Mouse (Mus musculus) MEL (cell line): ENCODE measurements at regions not wholly inside any gene's neighbourhood (a gene's known extent, or its start where the extent isn't known, plus 50 kb on each side); places are given as distances from the start of the nearest gene placed in this dataset.

Source experiments
- DNase-seq: peaks from one replicate; pipeline ENCODE4 v3.0.0; 2011; ENCODE audit warnings: low read depth, low spot score
- H3K27ac ChIP-seq: 2 replicates; pipeline ENCODE4 v1.5.1; 2012; ENCODE audit warnings: low read depth, mild to moderate bottlenecking, control low read depth, low read length, moderate library complexity; ENCODE audit not compliant: control insufficient read depth
- H3K27me3 ChIP-seq, 2 experiments: fragments of 150-350 bp in 1 of 2; sonication (generic) in 1 of 2; 2 replicates each; pipeline ENCODE4 v1.6.1; 2012; ENCODE audit warnings: low read length in 2 of 2, mild to moderate bottlenecking in 2 of 2, improper control_type of control experiment in 1 of 2, moderate library complexity in 1 of 2; ENCODE audit not compliant: insufficient read depth in 2 of 2, control insufficient read depth in 1 of 2
- H3K36me3 ChIP-seq, 2 experiments: 2 replicates each; pipeline ENCODE4 v1.6.1; 2012 to 2014; ENCODE audit warnings: low read length in 2 of 2, improper control_type of control experiment in 1 of 2, inconsistent platforms in 1 of 2, mild to moderate bottlenecking in 1 of 2; ENCODE audit not compliant: insufficient read depth in 2 of 2, control insufficient read depth in 1 of 2
- H3K4me1 ChIP-seq, 2 experiments: fragments of 150-350 bp in 1 of 2; sonication (generic) in 1 of 2; 2 replicates each; pipeline ENCODE4 v1.6.1; 2012; ENCODE audit warnings: low read length in 2 of 2, improper control_type of control experiment in 1 of 2, mild to moderate bottlenecking in 1 of 2; ENCODE audit not compliant: insufficient read depth in 2 of 2, control insufficient read depth in 1 of 2
- H3K4me3 ChIP-seq, 2 experiments: fragments of 150-350 bp in 1 of 2; sonication (generic) in 1 of 2; 2 replicates each; pipeline ENCODE4 v1.5.1; 2012; ENCODE audit warnings: low read depth in 2 of 2, low read length in 2 of 2, mild to moderate bottlenecking in 2 of 2, moderate library complexity in 2 of 2, control low read depth in 1 of 2, improper control_type of control experiment in 1 of 2; ENCODE audit not compliant: control insufficient read depth in 1 of 2, insufficient read depth in 1 of 2
- H3K79me2 ChIP-seq: 2 replicates; pipeline ENCODE4 v1.6.1; 2012; ENCODE audit warnings: mild to moderate bottlenecking, low read length, moderate library complexity; ENCODE audit not compliant: control insufficient read depth, poor library complexity, insufficient read depth
- H3K9ac ChIP-seq: 2 replicates; pipeline ENCODE4 v1.6.1; 2012; ENCODE audit warnings: low read depth, mild to moderate bottlenecking, control low read depth, low read length, moderate library complexity; ENCODE audit not compliant: control insufficient read depth, poor library complexity, severe bottlenecking
- H3K9me3 ChIP-seq: fragments of 150-350 bp; sonication (generic); replicated peaks from 2 replicates; pipeline ENCODE4 v1.6.1; 2012; ENCODE audit warnings: mild to moderate bottlenecking, low read length, improper control_type of control experiment, moderate library complexity; ENCODE audit not compliant: insufficient read depth
- CHD2 ChIP-seq: IDR thresholded peaks from 2 replicates; pipeline ENCODE4 v1.6.1; 2011; ENCODE audit warnings: low read length, improper control_type of control experiment
- CTCF ChIP-seq, 3 experiments: IDR thresholded peaks in 2 of 3; conservative IDR thresholded peaks in 1 of 3; 2 replicates each; pipeline ENCODE4 v1.5.1; 2011 to 2012; ENCODE audit warnings: low read length in 3 of 3, low read depth in 2 of 3, mild to moderate bottlenecking in 2 of 3, improper control_type of control experiment in 1 of 3, inconsistent platforms in 1 of 3, mixed read lengths in 1 of 3, moderate library complexity in 1 of 3; ENCODE audit not compliant: control insufficient read depth in 1 of 3, insufficient read depth in 1 of 3, poor library complexity in 1 of 3, severe bottlenecking in 1 of 3
- EP300 ChIP-seq, 2 experiments: IDR thresholded peaks; 2 replicates each; pipeline ENCODE4 v1.6.1; 2011; ENCODE audit warnings: improper control_type of control experiment in 2 of 2, low read length in 2 of 2, low read depth in 1 of 2, mild to moderate bottlenecking in 1 of 2
- GATA1 ChIP-seq: IDR thresholded peaks from 2 replicates; pipeline ENCODE4 v1.6.1; 2011; ENCODE audit warnings: low read depth, low read length, improper control_type of control experiment
- KAT2A ChIP-seq: conservative IDR thresholded peaks from 2 replicates; pipeline ENCODE4 v1.6.1; 2012; ENCODE audit warnings: low read depth, low read length, improper control_type of control experiment, inconsistent platforms
- MAFK ChIP-seq: IDR thresholded peaks from 2 replicates; pipeline ENCODE4 v1.6.1; 2011; ENCODE audit warnings: low read depth, mild to moderate bottlenecking, low read length, improper control_type of control experiment, borderline replicate concordance
- MAX ChIP-seq: IDR thresholded peaks from 2 replicates; pipeline ENCODE4 v1.6.1; 2011; ENCODE audit warnings: low read length, improper control_type of control experiment
- MAZ ChIP-seq: IDR thresholded peaks from 2 replicates; pipeline ENCODE4 v1.6.1; 2012; ENCODE audit warnings: low read depth, mild to moderate bottlenecking, inconsistent platforms, low read length, improper control_type of control experiment
- MEF2A ChIP-seq: IDR thresholded peaks from 2 replicates; pipeline ENCODE4 v1.6.1; 2014; ENCODE audit warnings: low read depth, mild to moderate bottlenecking, inconsistent platforms, low read length, improper control_type of control experiment; ENCODE audit not compliant: poor library complexity, insufficient replicate concordance, severe bottlenecking; ENCODE audit errors: extremely low read depth
- MXI1 ChIP-seq: IDR thresholded peaks from 2 replicates; pipeline ENCODE4 v1.6.1; 2011; ENCODE audit warnings: mild to moderate bottlenecking, low read depth, low read length, improper control_type of control experiment
- POLR2A ChIP-seq, 2 experiments: IDR thresholded peaks; 2 replicates each; pipeline ENCODE4 v1.6.1; 2011 to 2012; ENCODE audit warnings: low read length in 2 of 2, mild to moderate bottlenecking in 2 of 2, control low read depth in 1 of 2, improper control_type of control experiment in 1 of 2, low read depth in 1 of 2, moderate library complexity in 1 of 2; ENCODE audit not compliant: control insufficient read depth in 1 of 2, insufficient read depth in 1 of 2, poor library complexity in 1 of 2
- RCOR1 ChIP-seq: IDR thresholded peaks from 2 replicates; pipeline ENCODE4 v1.6.1; 2012; ENCODE audit warnings: low read depth, mild to moderate bottlenecking, inconsistent platforms, low read length, improper control_type of control experiment
- TAL1 ChIP-seq: IDR thresholded peaks from 2 replicates; pipeline ENCODE4 v1.6.1; 2012; ENCODE audit warnings: mild to moderate bottlenecking, inconsistent platforms, low read length, moderate library complexity, mixed read lengths
- TCF12 ChIP-seq: IDR thresholded peaks from 2 replicates; pipeline ENCODE4 v1.6.1; 2014; ENCODE audit warnings: low read depth, mild to moderate bottlenecking, inconsistent platforms, low read length, improper control_type of control experiment, moderate library complexity
- USF1 ChIP-seq: IDR thresholded peaks from 2 replicates; pipeline ENCODE4 v1.6.1; 2014; ENCODE audit warnings: low read depth, mild to moderate bottlenecking, inconsistent platforms, low read length, improper control_type of control experiment, moderate library complexity
- ZC3H11A ChIP-seq: IDR thresholded peaks from 2 replicates; pipeline ENCODE4 v1.6.1; 2012; ENCODE audit warnings: low read depth, mild to moderate bottlenecking, inconsistent platforms, low read length, improper control_type of control experiment
- ZMIZ1 ChIP-seq: IDR thresholded peaks from 2 replicates; pipeline ENCODE4 v1.6.1; 2012; ENCODE audit warnings: low read depth, mild to moderate bottlenecking, inconsistent platforms, low read length, improper control_type of control experiment, moderate library complexity

DNA sequence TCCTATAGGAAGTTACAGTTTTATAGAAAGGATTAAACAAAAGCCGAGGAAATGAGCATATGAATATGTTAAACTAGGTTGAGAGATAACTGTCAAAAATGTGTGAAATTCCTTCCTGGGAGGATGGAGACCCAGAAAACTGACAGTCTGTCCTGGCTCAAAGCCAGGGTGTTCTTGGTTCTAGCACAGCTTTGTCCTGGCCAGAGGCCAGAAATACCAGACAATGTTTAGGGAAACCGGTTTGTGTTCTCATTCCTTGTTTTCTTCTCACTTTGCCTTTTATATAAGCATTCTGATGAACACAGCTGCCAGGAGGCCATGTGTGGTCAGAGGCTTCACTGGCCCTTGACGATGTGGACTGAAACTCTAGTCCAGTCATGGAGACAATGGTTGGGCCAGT, 130.7 kb upstream of the Max start:
- H3K9ac ChIP-seq: peak overlapping the region; percentile 55
- H3K27me3 ChIP-seq: no peaks in the 10 kb centered on the region
- H3K79me2 ChIP-seq: no peaks in the 10 kb centered on the region
- H3K4me3 ChIP-seq: peak overlapping the region; percentile 13 to 18
- peak; percentile 73 for DNase-seq
- H3K4me1 ChIP-seq: peaks cover 56 to 79% of the 10 kb centered on the region in 2 experiments
- H3K27ac ChIP-seq: peak overlapping the region; percentile 91
- H3K9me3 ChIP-seq: no peaks in the 10 kb centered on the region
- TF ChIP-seq RCOR1 (no peak), USF1 (no peak), GATA1 (0 out of 2 replicates have a peak, but pooled peaks have one; percentile 5), ZMIZ1 (no peak)
- H3K36me3 ChIP-seq: peaks cover 0 to 96% of the 10 kb centered on the region in 2 experiments; a peak in 2 of 4 replicates

- no peaks in the 10 kb centered on the region for H3K27me3 ChIP-seq
- H3K9me3 ChIP-seq: no peaks in the 10 kb centered on the region
- peak overlapping the region; percentile 55 for H3K9ac ChIP-seq
- TF ChIP-seq MAX (no peak), KAT2A (no peak), ZC3H11A (no peak), EP300 (IDR thresholded peaks at IDR 0.05; ENCODE audit: low read depth in 1 of 2, low read length in 2 of 2) (no peak), GATA1 (peak; percentile 99), TAL1 (peak; percentile 83), TCF12 (no peak), MXI1 (no peak), MAFK (no peak), CHD2 (no peak), POLR2A (IDR thresholded peaks at IDR 0.05; ENCODE audit: control insufficient read depth in 1 of 2, insufficient read depth in 1 of 2, low read depth in 1 of 2, low read length in 2 of 2, poor library complexity in 1 of 2) (no peak), MEF2A (no peak), MAZ (no peak), CTCF (IDR thresholded peaks at IDR 0.05 in 2 of 3, conservative IDR thresholded peaks at IDR 0.05 in 1 of 3; ENCODE audit: control insufficient read depth in 1 of 3, insufficient read depth in 1 of 3, low read depth in 2 of 3, low read length in 3 of 3, poor library complexity in 1 of 3, severe bottlenecking in 1 of 3) (no peak)
- TF ChIP-seq, all 39 proteins: peak for 2
- no peaks in the 10 kb centered on the region for H3K79me2 ChIP-seq
- peak overlapping the region; percentile 91 for H3K27ac ChIP-seq
- H3K36me3 ChIP-seq: peaks cover 0 to 96% of the 10 kb centered on the region in 2 experiments; a peak in 2 of 4 replicates
- no peak overlapping the region; a peak in 1 of 4 replicates for H3K4me3 ChIP-seq
- H3K4me1 ChIP-seq: peaks cover 56 to 79% of the 10 kb centered on the region in 2 experiments
- DNase-seq: peak; percentile 77
Observed at GRCm38 (mm10) chr12:77092143-77092542, 130.1 kb upstream of the Max start.
